ENCODE assay signal across 8 mouse cellular contexts in the genomic region with DNA sequence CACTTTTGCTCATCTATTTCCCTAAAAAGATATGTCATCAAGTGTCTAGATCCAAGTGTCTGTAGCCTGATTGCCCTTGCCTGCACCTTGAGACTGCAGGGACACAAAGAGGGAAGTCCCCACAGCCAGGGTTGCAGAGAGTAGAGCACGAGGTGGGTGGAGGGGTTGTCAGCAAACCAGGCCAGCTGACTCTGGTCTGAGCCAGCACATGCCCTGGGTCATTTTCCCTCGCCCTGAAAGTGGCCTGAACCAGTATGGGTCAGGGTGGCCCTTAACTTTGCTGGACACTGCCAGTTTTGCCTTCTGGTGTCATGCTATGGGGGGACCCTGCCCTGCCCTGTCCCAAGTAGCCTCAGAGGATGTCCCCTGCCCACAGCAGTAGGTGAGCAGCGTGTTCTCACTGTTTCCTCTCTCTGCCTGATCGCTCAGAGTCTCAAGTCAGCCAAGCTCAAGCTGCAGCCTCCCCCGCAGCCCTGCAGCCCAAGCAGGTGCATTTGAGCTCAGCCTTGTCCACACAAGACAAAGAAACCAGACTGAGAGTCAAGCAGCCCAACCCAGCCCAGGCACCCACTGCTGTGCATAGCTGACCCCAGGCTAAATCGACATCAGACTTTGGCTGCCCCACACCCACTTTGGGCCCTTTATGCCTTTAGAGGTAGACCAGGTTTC. TPM values are rescaled to one million over a fixed set of nuclear protein-coding genes. Genes with fewer than 3 reads are reported as not detected.
DNase-seq lines count a peak whose midpoint lies in the region; ATAC-seq and TF ChIP-seq lines count a peak whose summit lies in the region.

No protein-coding gene starts in this region.

- H3K27ac ChIP-seq in bone marrow, adult 2 months (ENCODE audit: control insufficient read depth, insufficient read depth, low read depth, low read length, poor library complexity) = peak overlapping the region; percentile 50
- peak overlapping the region; percentile 68 for H3K27ac ChIP-seq in limb, embryonic 10.5 days
- H3K27ac ChIP-seq in midbrain, embryonic 14.5 days (replicated peaks; ENCODE audit: low read depth, low read length) = peak overlapping the region; percentile 60

- no peaks in the 10 kb centered on the region for H3K9me3 ChIP-seq in limb, embryonic 10.5 days (replicated peaks)
- no peaks in the 10 kb centered on the region for H3K9me3 ChIP-seq in midbrain, embryonic 14.5 days (ENCODE audit: control insufficient read depth, low read length)

- H3K4me2 ChIP-seq in midbrain, embryonic 14.5 days (ENCODE audit: low read length) = no peak overlapping the region; the same call in 1 of the 2 replicates

- peak overlapping the region; percentile 16; the same call in 1 of the 2 replicates for H3K9ac ChIP-seq in midbrain, embryonic 14.5 days (replicated peaks; ENCODE audit: low read length)

- peaks cover 30% of the 10 kb centered on the region for H3K4me1 ChIP-seq in bone marrow, adult 2 months (ENCODE audit: control insufficient read depth, insufficient read depth, low read length)
- H3K4me1 ChIP-seq in limb, embryonic 10.5 days = peaks cover 96% of the 10 kb centered on the region
- peaks cover 86% of the 10 kb centered on the region for H3K4me1 ChIP-seq in midbrain, embryonic 14.5 days (ENCODE audit: control insufficient read depth, insufficient read depth, low read length)

- peak; percentile 62 for DNase-seq in CD4-positive helper T cell, adult 2 months (ENCODE audit: low read depth, low spot score)
- no peak for DNase-seq in limb, embryonic 10.5 days (ENCODE audit: low spot score)
- DNase-seq in midbrain, embryonic 14.5 days = no peak
- no peak for DNase-seq in ovary, postnatal 10 days (ENCODE audit: low spot score)
- no peak for DNase-seq in embryo, embryonic 10 days (ENCODE audit: low spot score)
- no peak for DNase-seq in embryo, embryonic 11 days

- ATAC-seq in hematopoietic stem cell, adult 5-6 weeks (replicated peaks in 1 of 2; ENCODE audit: insufficient read depth in 1 of 2, low FRiP score in 2 of 2, low TSS enrichment in 1 of 2, low read depth in 1 of 2, poor library complexity in 2 of 2, severe bottlenecking in 2 of 2) = peak; percentile 54 to 55
- ATAC-seq in midbrain, embryonic 14.5 days (ENCODE audit: low FRiP score, low TSS enrichment) = no peak

- TF ChIP-seq POLR2A in bone marrow, adult 2 months (IDR thresholded peaks at IDR 0.05; ENCODE audit: borderline replicate concordance, control insufficient read depth, low read depth, low read length) = 0 out of 2 replicates have a peak, but pooled peaks have one; percentile 25

- no peak for TF ChIP-seq CTCF in bone marrow, adult 2 months (IDR thresholded peaks at IDR 0.05; ENCODE audit: control insufficient read depth, insufficient read depth, low read length)

- no peaks in the 10 kb centered on the region for H3K27me3 ChIP-seq in limb, embryonic 10.5 days (ENCODE audit: low read depth, poor library complexity, severe bottlenecking)
- no peaks in the 10 kb centered on the region for H3K27me3 ChIP-seq in midbrain, embryonic 14.5 days (ENCODE audit: control insufficient read depth, insufficient read depth, low read length)

- 10% methylated on average over 6 of the region's 6 CpGs for WGBS in bone marrow, adult 2 months
- 64% methylated on average over 6 of the region's 6 CpGs for WGBS in limb, embryonic 10.5 days
- 32% methylated on average over 6 of the region's 6 CpGs for WGBS in midbrain, embryonic 14.5 days

- no peak overlapping the region for H3K4me3 ChIP-seq in bone marrow, adult 2 months (replicated peaks; ENCODE audit: control insufficient read depth, low read depth, low read length)
- no peak overlapping the region for H3K4me3 ChIP-seq in limb, embryonic 10.5 days
- no peak overlapping the region for H3K4me3 ChIP-seq in midbrain, embryonic 14.5 days (replicated peaks; ENCODE audit: low read depth, low read length)

- peaks cover 19% of the 10 kb centered on the region for H3K36me3 ChIP-seq in limb, embryonic 10.5 days
- H3K36me3 ChIP-seq in midbrain, embryonic 14.5 days (ENCODE audit: control insufficient read depth, insufficient read depth, low read length) = no peaks in the 10 kb centered on the region

RNA-seq across cellular contexts. Expression of a gene that starts 14.1 kb away (rescaled TPM):
- 12.6 and 27.2 TPM in 2 replicates for polyA plus RNA-seq in bone marrow, adult 2 months (2011; ENCODE audit: insufficient read depth, insufficient read length, low replicate concordance, missing spikeins)
- 9.8 and 17.0 TPM in 2 replicates for total RNA-seq in hematopoietic stem cell, adult 5-6 weeks (2017)
- 43.8 and 55.5 TPM in 2 replicates for polyA plus RNA-seq in limb, embryonic 10.5 days (2016; fragmentation: Nextera tagmentation; extraction: Ambion mirVana)
- 73.1 and 91.0 TPM in 2 replicates for polyA plus RNA-seq in midbrain, embryonic 14.5 days (2014; fragmentation: Nextera tagmentation; extraction: Ambion mirVana)
